Mouse (Mus musculus) layer of hippocampus, adult 8-10 months (tissue): ENCODE results near the gene Gm4869. TPM values are rescaled to one million over a fixed set of nuclear protein-coding genes. Genes with fewer than 3 reads are reported as not detected.

Experiments used
- DNase-seq, 2 experiments: peaks; one replicate each; pipeline ENCODE4 v3.0.0; 2022; ENCODE audit warnings: low spot score in 2 of 2
- microRNA-seq, 2 experiments: library from miRNA; unstranded; fragments of <30 nt; microRNA quantifications; one replicate each; pipeline ENCODE4 v1.2.0; 2022
- total RNA-seq, 4 experiments: library from RNA; stranded (reverse); gene quantifications; 2 replicates each; pipeline ENCODE4 v1.2.4; 2022

Gm4869 gene
- total RNA-seq, 4 experiments from 2014 or later, result not detected

DNA sequence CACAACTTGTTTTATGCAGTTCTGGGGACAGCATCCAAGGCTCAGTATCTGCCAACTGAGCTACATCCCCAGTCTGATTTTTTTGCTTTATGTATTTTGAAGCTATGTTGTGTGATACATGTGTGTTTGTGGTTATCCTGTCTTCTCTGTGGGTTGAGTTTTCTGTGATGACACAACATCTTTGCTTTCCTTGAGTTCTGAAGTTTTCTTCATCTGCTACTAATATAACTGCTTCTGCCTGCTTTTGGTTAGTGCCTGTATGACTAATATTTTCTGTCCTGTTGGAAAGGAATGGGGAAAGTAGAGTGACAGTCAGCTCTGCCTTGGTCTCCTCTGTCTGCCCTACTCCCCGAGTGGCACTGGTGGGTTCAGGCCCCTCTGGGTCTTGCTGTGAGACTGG, 75.8 kb downstream of the Gm4869 start:
- no peak for DNase-seq

DNA sequence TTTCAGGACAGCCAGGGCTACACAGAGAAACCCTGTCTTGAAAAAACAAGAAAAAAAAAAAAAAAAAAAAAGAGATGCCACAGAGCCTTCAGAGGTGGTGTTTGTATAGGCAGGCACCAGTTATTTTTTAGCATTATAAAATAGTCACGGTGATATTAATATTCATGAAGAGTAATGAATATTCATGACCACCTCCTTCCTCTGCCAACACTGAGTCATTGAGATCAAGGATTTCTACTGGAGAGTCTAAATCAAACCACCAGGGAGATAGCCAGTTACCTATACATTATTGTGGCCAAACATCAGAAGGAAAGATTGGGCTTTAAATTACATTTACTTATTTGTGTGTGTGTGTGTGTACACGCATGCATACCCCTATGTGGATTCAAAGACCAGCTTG, 81.3 kb downstream of the Gm4869 start:
- DNase-seq, result no peak

GRCm38 (mm10) chr5:140538111-140538683, 92.8 kb downstream of the Gm4869 start:
- DNase-seq, result no peak

DNA sequence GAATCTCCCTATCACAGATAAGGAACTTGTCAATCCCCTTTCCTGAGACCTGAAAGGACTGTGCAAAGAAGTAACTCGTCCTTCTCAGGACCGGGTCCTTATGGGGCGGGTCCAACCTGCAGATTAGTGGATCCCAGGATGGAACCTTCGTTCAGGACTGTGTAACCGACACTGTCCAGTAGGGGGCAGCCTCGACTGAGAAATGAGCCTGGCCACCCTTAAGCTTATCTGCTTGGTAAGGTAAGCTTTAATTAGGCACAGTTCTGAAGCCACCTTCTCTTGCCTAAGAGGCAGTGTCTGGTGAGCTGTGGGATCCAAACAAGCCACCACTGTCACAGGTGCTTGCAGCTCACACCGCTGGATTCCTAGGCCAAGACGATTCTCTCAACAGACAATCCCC, 94.7 kb downstream of the Gm4869 start:
- DNase-seq, result peak; percentile 48 to 81

DNA sequence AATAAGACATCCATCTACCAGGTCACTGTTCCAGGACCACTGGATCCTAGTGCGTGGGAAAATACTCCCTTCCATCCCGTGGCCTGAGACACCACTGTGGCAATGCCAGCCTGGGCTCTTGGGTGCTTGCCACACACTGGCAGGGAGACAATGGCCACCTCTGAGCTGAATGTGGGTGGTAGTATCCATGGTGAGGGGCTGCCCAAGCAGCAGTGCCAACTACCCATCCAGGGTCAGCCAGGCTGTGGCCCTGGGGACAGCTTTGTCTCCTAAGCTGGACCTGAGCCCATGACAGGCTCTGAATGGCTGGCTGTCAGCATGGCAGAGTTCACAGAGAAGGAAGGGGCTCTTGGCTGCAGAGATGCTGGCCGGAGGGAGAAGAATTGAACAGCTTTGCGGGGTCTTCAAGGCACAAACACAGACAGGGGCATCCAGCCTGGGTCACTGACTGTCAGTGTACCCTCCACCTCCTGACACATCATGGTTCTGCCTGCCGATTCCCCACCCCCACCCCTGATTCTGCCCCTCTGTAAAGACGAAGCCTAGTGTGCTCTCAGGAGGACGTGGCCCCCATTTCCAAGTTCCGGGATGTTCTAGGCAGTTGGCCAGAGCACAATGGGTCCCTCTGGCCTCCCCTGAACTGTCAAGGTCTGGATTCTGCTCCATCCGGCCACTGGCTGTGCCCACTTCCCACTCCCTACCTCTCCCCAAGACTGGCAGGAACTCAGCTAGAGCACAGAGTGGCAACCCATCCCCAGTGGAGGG, 97.5 kb downstream of the Gm4869 start:
- DNase-seq, result peak; percentile 79 to 81

Small RNA genes within 50 kb of the gene (microRNA-seq; reads per million reads assigned to microRNA genes)
- 0.64 to 1.5 reads per million in 2 experiments for gene Mir7038

Other genes starting within 250 kb of the Gm4869 start
- gene Mad1l1, start 124.1 kb upstream of the Gm4869 start, total RNA-seq, result 10 to 100 TPM; 15.3 to 19.9 (median 17.2) TPM
- 1 to 10 TPM; 5.0 to 6.3 (median 5.2) TPM for gene Nudt1, start 124.0 kb upstream of the Gm4869 start, total RNA-seq
- 1 to 10 TPM; 7.8 to 9.7 (median 9.1) TPM for gene Mrm2, start 113.7 kb upstream of the Gm4869 start, total RNA-seq
- 10 to 100 TPM in 3 of 4 experiments, 1 to 10 TPM in 1; 9.1 to 15.8 (median 12.7) TPM for gene Snx8, start 56.4 kb upstream of the Gm4869 start, total RNA-seq
- 10 to 100 TPM; 84.4 to 88.2 (median 87.0) TPM for gene Eif3b, start 26.3 kb upstream of the Gm4869 start, total RNA-seq
- 10 to 100 TPM; 14.3 to 24.0 (median 18.8) TPM for gene Chst12, start 59.9 kb downstream of the Gm4869 start, total RNA-seq
- under 1 TPM in 2 of 4 experiments, not detected in 2; 0.67 to 0.80 TPM for gene Grifin, start 119.4 kb downstream of the Gm4869 start, total RNA-seq
- gene Lfng, start 161.7 kb downstream of the Gm4869 start, total RNA-seq, result 10 to 100 TPM; 18.1 to 25.0 (median 22.8) TPM
- gene Ttyh3, start 203.4 kb downstream of the Gm4869 start, total RNA-seq, result 100 to 1,000 TPM; 160 to 168 (median 167) TPM